Mouse (Mus musculus): ENCODE data around the gene Mical3. TPM values are rescaled to one million over a fixed set of nuclear protein-coding genes. Genes with fewer than 3 reads are reported as not detected.
A peak's percentile ranks its signal among the peaks of the same experiment; 100 is the strongest.

Mical3 gene
- polyA plus RNA-seq, 1 experiment, result 57.5 TPM

GRCm38 (mm10) chr6:120999860-121000526, 130.8 kb downstream of the Mical3 start:
- DNase-seq (ENCODE audit: low read depth), result no peak
- TF ChIP-seq CTCF (IDR thresholded peaks at IDR 0.05; ENCODE audit: borderline replicate concordance, extremely low read depth, insufficient read depth, insufficient read length), result no peak

DNA sequence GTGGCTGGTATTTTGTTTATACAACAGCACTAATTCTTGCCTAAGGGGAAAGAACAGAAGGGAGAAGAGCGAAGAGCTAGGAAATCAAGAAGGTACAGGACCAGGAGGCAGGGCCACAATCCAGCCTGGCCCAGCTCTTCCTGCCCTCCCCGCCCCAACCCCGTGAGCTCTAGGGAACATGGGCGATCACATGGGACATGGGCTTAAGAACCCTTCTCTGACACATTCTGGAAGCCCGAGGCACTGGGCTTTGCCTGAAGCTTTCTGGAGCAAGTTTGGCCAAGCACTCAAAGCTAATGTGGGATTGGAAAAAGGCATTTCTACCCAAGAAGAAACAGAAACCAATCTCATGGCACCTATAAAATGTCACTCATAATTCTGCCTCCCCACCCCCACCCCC, 131.7 kb downstream of the Mical3 start:
- no peak for DNase-seq (ENCODE audit: low read depth)
- no peak for TF ChIP-seq CTCF (IDR thresholded peaks at IDR 0.05; ENCODE audit: borderline replicate concordance, extremely low read depth, insufficient read depth, insufficient read length)
- TF ChIP-seq POLR2A (IDR thresholded peaks at IDR 0.05; ENCODE audit: borderline replicate concordance, extremely low read depth, insufficient read depth, insufficient read length, poor library complexity, severe bottlenecking), result no peak

DNA sequence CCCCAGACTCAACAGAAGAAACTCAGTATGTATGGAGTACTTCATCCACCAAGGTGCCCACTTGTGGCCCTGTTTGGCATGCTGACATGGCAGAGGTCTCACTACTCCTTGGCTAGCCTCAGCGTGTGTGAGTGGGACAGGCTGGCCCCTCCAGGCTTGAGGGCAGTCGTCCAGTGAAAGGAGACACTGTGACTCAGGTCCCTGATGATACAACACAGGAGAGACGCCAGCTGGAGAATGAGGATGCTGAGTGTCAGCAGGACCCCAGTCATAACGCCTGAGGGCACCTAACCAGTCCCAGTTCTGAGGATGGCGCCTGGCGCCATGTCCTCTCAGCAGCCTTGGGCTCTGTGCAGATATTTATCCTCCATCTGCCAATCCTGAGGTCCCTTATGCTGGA, 134.2 kb downstream of the Mical3 start:
- TF ChIP-seq POLR2A (IDR thresholded peaks at IDR 0.05; ENCODE audit: borderline replicate concordance, extremely low read depth, insufficient read depth, insufficient read length, poor library complexity, severe bottlenecking) (no peak), CTCF (IDR thresholded peaks at IDR 0.05; ENCODE audit: borderline replicate concordance, extremely low read depth, insufficient read depth, insufficient read length) (no peak)
- peak; percentile 19 for DNase-seq (ENCODE audit: low read depth)

DNA sequence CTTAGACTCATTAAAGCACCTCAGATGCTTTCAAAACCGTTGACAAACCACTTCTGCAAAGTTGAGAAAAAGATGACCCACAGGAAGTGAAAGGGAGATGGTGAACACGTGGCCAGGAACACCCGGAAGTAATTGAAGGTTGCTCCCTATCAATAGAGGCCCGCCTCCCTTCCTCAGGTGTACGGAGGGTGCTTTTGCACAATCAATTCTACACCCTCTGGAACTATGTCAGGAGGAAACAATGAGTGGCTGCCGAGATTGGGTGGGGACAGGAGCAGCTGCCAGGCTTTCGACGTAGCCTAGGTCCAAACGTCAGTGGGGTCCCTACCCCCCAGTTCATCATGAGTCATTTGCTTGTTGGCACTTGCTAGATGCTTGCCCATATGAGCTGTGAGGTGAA, 135.3 kb downstream of the Mical3 start:
- no peak for DNase-seq (ENCODE audit: low read depth)
- TF ChIP-seq POLR2A (IDR thresholded peaks at IDR 0.05; ENCODE audit: borderline replicate concordance, extremely low read depth, insufficient read depth, insufficient read length, poor library complexity, severe bottlenecking) (no peak), CTCF (IDR thresholded peaks at IDR 0.05; ENCODE audit: borderline replicate concordance, extremely low read depth, insufficient read depth, insufficient read length) (no peak)

DNA sequence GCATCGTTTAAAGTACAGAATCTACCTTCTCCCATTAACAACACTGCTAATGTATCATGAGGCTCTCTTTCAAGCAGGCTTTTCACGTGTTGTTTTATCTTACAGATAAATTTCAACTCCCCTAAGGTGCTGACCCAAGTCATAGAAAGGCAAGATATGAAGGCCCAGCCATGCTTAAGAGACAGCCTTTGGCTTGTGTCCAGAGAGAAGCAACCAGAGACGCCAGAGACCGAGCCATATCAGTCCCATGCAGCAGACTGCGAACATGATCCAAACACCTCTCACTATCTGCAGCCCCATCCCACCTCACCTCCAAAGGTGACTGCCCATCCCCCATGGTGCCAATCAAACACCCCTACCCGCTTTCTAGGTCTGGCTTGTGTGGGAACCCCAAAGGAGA, 138.9 kb downstream of the Mical3 start:
- TF ChIP-seq CTCF (IDR thresholded peaks at IDR 0.05; ENCODE audit: borderline replicate concordance, extremely low read depth, insufficient read depth, insufficient read length) (no peak), POLR2A (IDR thresholded peaks at IDR 0.05; ENCODE audit: borderline replicate concordance, extremely low read depth, insufficient read depth, insufficient read length, poor library complexity, severe bottlenecking) (no peak)
- DNase-seq (ENCODE audit: low read depth), result no peak

GRCm38 (mm10) chr6:120987571-120988084, 143.2 kb downstream of the Mical3 start:
- peak; percentile 44 for DNase-seq (ENCODE audit: low read depth)
- TF ChIP-seq POLR2A (IDR thresholded peaks at IDR 0.05; ENCODE audit: borderline replicate concordance, extremely low read depth, insufficient read depth, insufficient read length, poor library complexity, severe bottlenecking), result no peak
- TF ChIP-seq CTCF (IDR thresholded peaks at IDR 0.05; ENCODE audit: borderline replicate concordance, extremely low read depth, insufficient read depth, insufficient read length), result no peak

GRCm38 (mm10) chr6:120987164-120987563, 143.6 kb downstream of the Mical3 start:
- no peak for TF ChIP-seq CTCF (IDR thresholded peaks at IDR 0.05; ENCODE audit: borderline replicate concordance, extremely low read depth, insufficient read depth, insufficient read length)
- TF ChIP-seq POLR2A (IDR thresholded peaks at IDR 0.05; ENCODE audit: borderline replicate concordance, extremely low read depth, insufficient read depth, insufficient read length, poor library complexity, severe bottlenecking), result no peak
- peak; percentile 7 for DNase-seq (ENCODE audit: low read depth)

DNA sequence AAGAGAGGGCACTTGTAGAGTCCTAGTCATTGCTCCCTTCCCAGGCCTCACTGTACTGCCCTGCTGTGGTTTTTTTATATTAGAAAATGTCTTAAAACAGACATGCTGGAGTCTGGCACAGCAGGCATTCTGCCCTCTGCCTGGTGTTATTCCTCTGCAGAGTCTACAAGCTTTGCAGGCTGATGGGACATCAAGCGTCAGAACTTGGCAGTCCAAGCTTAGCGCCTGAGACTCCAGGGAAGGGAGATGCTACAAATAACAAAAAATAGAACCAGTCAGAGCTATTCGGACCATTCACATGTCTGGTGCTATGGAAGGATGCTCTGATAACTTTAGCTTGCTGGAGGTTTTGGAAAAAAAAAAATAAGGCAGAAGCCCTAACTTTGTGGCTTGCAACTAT, 144.6 kb downstream of the Mical3 start:
- peak; percentile 8 for DNase-seq (ENCODE audit: low read depth)
- TF ChIP-seq POLR2A (IDR thresholded peaks at IDR 0.05; ENCODE audit: borderline replicate concordance, extremely low read depth, insufficient read depth, insufficient read length, poor library complexity, severe bottlenecking) (no peak), CTCF (IDR thresholded peaks at IDR 0.05; ENCODE audit: borderline replicate concordance, extremely low read depth, insufficient read depth, insufficient read length) (no peak)

- TF ChIP-seq POLR2A (IDR thresholded peaks at IDR 0.05; ENCODE audit: borderline replicate concordance, extremely low read depth, insufficient read depth, insufficient read length, poor library complexity, severe bottlenecking), result no peak
- no peak for TF ChIP-seq CTCF (IDR thresholded peaks at IDR 0.05; ENCODE audit: borderline replicate concordance, extremely low read depth, insufficient read depth, insufficient read length)
- no peak for DNase-seq (ENCODE audit: low read depth)
These were observed 148.5 kb downstream of the Mical3 start for GRCm38 (mm10) chr6:120982314-120982713.

- TF ChIP-seq CTCF (IDR thresholded peaks at IDR 0.05; ENCODE audit: borderline replicate concordance, extremely low read depth, insufficient read depth, insufficient read length) (peak; percentile 51), POLR2A (IDR thresholded peaks at IDR 0.05; ENCODE audit: borderline replicate concordance, extremely low read depth, insufficient read depth, insufficient read length, poor library complexity, severe bottlenecking) (no peak)
- DNase-seq (ENCODE audit: low read depth), result no peak
These were observed 149.3 kb downstream of the Mical3 start for GRCm38 (mm10) chr6:120981537-120981936.

GRCm38 (mm10) chr6:120978019-120978621, 152.7 kb downstream of the Mical3 start:
- no peak for DNase-seq (ENCODE audit: low read depth)
- TF ChIP-seq CTCF (IDR thresholded peaks at IDR 0.05; ENCODE audit: borderline replicate concordance, extremely low read depth, insufficient read depth, insufficient read length) (no peak), POLR2A (IDR thresholded peaks at IDR 0.05; ENCODE audit: borderline replicate concordance, extremely low read depth, insufficient read depth, insufficient read length, poor library complexity, severe bottlenecking) (no peak)

- no peak for TF ChIP-seq POLR2A (IDR thresholded peaks at IDR 0.05; ENCODE audit: borderline replicate concordance, extremely low read depth, insufficient read depth, insufficient read length, poor library complexity, severe bottlenecking)
- TF ChIP-seq CTCF (IDR thresholded peaks at IDR 0.05; ENCODE audit: borderline replicate concordance, extremely low read depth, insufficient read depth, insufficient read length), result no peak
- DNase-seq (ENCODE audit: low read depth), result peak; percentile 51
These were observed 153.8 kb downstream of the Mical3 start for GRCm38 (mm10) chr6:120976991-120977390.

Measured in brain, embryonic 14.5 days (tissue).